Mouse (Mus musculus) frontal cortex, adult 2 months (tissue): ENCODE results near the gene Prame. TPM values are rescaled to one million over a fixed set of nuclear protein-coding genes. Genes with fewer than 3 reads are reported as not detected.
"Not testable (repeated sequence)": the region's sequence is repeated elsewhere in the genome, so short reads cannot be mapped to it uniquely, and the experiment has no call there.

Experiments
- DNase-seq, 2 experiments: peaks; one replicate each; pipeline ENCODE4 v3.0.0; 2022; ENCODE audit warnings: low spot score in 1 of 2; ENCODE audit errors: extremely low spot score in 1 of 2
- polyA plus RNA-seq: library from polyadenylated mRNA; depleted of rRNA; stranded (reverse); fragments of >200 nt; gene quantifications from 2 replicates; pipeline ENCODE4 v1.2.3, GENCODE M21; 2012; rRNA removed

Gene Prame
- polyA plus RNA-seq: not detected in 2 replicates

DNA sequence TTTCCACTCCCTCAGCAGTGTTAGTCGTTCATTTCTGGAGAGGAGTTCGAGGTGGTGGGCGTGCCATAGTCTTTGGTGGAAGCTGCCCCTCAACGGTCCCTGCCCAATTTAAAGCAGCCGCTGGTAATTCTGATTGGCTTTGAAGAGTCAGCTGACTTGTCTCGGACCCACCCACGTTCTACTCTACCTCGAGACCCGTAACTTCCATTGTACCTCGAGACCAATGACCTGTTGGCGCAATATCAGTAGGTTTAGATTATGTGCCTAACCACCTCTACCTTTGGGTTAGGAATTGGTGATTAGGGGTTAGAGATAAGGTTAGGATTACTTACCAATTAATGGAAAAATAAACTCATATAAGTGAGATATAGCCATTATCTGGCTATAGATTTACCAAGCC, at the start of gene Prame:
Prame (minus strand) TSS at position 101 of the 400 bp plus-strand sequence.
- DNase-seq: no peak

DNA sequence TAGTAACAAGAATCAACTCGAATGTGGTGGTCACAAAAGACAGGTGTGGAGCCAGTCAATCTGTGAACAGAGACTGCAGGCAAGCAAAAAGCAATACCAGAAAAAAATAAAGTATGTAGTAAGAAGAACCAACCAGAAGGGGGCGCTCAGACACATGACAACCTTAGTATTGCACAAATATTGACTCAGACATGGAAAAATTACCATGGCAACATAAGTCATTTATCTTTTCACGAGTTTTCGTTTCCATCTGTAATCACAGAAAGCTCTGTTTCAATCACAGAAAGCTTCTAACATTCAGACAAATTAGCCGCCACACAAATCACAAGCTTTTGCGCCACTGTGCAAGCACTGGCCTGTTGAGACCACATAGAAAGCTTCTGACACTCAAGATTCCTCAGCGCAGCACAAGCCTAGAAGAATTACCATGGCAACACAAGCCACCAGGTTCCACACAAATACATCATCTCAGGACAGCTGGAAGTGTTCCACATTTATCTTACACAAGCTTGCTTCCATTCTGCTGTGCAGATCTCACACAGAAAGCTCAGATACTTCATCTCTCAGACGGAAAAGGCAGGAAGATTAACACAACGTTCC, 24.8 kb upstream of the Prame start:
- peak; percentile 33 to 57 for DNase-seq

DNA sequence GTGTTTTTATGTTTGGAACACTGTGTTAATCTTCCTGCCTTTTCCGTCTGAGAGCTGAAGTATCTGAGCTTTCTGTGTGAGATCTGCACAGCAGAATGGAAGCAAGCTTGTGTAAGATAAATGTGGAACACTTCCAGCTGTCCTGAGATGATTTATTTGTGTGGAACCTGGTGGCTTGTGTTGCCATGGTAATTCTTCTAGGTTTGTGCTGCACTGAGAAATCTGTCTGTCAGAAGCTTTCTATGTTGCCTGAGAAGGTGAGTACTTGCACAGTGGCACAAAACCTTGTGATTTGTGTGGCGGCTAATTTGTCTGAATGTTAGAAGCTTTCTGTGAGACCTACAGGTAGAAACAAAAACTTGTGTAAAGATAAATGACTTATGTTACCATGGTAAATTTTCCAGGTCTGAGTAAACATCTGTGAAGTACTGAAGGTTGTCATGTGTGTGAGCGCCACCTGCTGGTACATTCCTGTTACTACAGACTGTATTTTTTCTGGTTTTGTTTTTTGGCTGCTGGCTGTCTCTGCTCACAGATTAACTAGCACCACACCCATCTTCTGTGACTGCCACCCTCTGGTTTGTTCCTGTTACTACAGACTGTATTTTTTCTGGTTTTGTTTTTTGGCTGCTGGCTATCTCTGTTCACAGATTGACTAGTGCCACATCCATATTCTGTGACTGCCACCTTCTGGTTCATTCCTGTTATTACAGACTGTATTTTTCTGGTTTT, 26.0 kb downstream of the Prame start:
- peak; percentile 51 to 70 for DNase-seq

GRCm38 (mm10) chrX:135598677-135599076, 28.8 kb downstream of the Prame start, which contains the start of gene Nxf7:
TSS of gene Nxf7 (minus strand) at chrX:135598777.
- DNase-seq: no peak

DNA sequence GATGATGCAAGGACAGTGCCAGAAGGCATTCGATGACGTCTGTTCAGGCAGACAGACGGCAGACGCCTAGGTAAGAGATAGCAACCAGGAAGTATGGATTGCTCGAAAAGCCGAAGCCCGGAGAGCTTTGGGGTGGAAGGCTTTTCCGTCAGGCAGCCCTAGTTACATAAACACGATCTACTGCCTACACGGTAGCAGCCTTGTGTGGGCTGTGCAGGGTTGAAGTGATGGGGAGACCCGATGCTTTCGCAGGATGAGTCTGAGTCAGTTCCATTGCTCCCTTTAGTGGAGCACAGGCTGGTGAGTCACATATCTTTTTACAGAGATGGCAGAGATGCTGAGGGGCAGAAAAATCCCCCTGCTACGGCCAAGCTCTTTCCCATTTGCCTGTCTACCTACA, 29.4 kb downstream of the Prame start:
- peak; percentile 42 to 70 for DNase-seq

DNA sequence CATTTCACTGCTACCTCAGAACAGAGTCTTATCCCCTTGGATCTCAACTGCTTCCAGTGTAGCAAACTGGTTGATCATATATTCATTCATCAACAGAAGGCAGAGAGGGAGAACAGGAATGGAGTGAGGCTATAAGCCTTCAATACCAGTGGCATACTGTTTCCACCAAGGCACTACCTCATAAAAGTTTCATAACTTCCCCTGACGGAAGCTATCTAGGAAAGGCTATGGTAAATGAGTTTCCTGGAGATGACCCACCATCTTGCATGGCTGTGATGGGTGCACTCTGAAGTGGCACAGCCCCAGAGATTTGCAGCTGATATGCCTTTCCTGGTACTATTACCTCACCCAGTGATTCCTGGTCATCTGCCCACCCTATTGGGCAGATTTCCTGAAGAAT, 51.1 kb downstream of the Prame start:
- no peak for DNase-seq

GRCm38 (mm10) chrX:135574958-135575628, 52.4 kb downstream of the Prame start:
- DNase-seq: not testable (repeated sequence)

DNA sequence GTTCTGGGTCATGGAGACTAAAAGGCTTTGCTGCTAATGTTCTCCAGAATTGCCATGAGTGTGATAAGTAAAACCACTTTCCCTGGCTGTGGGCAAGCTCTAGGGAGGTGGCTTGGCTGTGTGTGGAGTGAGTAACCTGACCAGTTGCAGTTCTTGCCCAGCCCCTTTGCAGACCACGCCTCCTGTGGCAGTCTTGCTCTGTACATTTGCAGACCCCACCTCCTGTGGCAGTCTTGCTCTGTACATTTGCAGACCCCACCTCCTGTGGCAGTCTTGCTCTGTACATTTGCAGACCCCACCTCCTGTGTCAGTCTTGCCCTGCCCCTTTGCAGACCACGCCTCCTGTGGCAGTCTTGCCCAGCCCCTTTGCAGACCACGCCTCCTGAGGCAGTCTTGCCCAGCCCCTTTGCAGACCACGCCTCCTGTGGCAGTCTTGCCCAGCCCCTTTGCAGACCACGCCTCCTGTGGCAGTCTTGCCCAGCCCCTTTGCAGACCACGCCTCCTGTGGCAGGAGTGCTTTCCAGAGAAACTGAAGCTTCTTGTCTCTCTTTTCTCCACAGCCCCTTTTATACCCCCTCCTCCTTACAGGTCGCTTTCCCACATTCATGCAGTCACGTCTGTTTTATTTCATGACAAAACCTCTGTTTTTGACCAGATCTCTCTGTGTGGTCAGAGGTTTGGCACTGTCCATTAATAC, 53.1 kb downstream of the Prame start:
- DNase-seq: not testable (repeated sequence)

DNA sequence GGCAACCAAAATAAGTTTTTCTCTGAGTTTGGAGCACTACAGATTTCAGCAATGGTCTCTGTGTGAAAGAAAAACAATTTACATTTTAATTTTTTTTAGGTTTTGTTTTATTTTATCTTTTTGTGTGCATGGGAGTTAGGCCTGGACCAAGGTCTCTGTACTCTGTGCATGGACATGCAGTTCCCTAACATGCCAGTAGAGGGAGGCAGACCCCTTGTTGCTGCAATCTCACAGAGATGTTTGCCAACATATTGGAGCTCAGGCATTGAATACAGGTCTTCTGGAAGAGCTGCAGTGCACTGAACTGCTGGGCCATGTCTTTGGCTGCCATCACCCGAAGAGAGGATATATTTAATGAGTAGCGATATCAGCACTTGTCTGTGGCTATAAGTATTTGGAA, 58.0 kb downstream of the Prame start:
- DNase-seq: peak; percentile 19 to 79

DNA sequence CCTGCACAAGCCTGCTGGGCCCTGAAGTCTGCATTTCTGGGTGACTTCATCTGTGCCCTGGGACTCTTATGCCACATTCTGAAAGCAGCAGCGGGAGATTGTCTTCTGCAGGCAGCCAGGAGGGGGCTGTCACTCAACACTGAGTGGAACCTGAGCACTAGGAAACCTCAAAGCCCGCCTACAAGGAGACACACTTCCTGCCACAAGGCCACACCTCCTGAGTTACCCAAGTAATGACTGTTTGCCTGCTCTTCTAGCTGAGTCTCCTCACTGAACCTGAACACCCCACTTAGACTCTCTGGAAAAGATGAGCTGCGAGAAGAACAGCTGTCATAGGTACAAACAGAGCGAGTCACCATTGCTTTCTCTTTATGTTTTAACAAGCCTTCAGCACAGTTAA, 62.6 kb downstream of the Prame start:
- DNase-seq: not testable (repeated sequence)

Other genes starting within 250 kb of the Prame start
- gene Gm7903, start 193.9 kb downstream of the Prame start, polyA plus RNA-seq: 0.04 TPM in 1 of 2 replicates, not detected in the other
- gene AV320801, start 133.1 kb downstream of the Prame start, polyA plus RNA-seq: not detected in 2 replicates
- gene Nxf7, start 28.9 kb downstream of the Prame start, polyA plus RNA-seq: 4.3 and 5.0 TPM in 2 replicates
- not detected in 2 replicates for gene Tcp11x2, start 66.1 kb upstream of the Prame start, polyA plus RNA-seq
- gene Tmsb15a, start 97.6 kb upstream of the Prame start, polyA plus RNA-seq: not detected in 2 replicates
- gene Armcx5, start 115.0 kb upstream of the Prame start, polyA plus RNA-seq: 15.8 and 20.2 TPM in 2 replicates
- 180 and 207 TPM in 2 replicates for gene Gprasp1, start 115.0 kb upstream of the Prame start, polyA plus RNA-seq
- gene Bhlhb9, start 169.9 kb upstream of the Prame start, polyA plus RNA-seq: 43.8 and 52.5 TPM in 2 replicates
- gene Gprasp2, start 211.3 kb upstream of the Prame start, polyA plus RNA-seq: 87.4 and 110 TPM in 2 replicates